Mouse (Mus musculus) embryonic facial prominence, embryonic 11.5 days (tissue): ENCODE results near the gene Secisbp2. TPM values are rescaled to one million over a fixed set of nuclear protein-coding genes. Genes with fewer than 3 reads are reported as not detected.

ENCODE experiments used
- ATAC-seq: fragments of 200-750 bp; cut with Nextera tagmentation; replicated peaks from 2 replicates; pipeline ENCODE4 v1.8.0; 2017; ENCODE audit warnings: low read depth; ENCODE audit not compliant: insufficient number of reproducible peaks, low FRiP score, low TSS enrichment
- DNase-seq: peaks from one replicate; pipeline ENCODE4 v3.0.0-alpha.2; 2015; ENCODE audit warnings: low spot score
- H3K27ac ChIP-seq: fragments of 300-500 bp; sonication (generic); replicated peaks from 2 replicates; pipeline ENCODE4 v1.5.1; 2014; ENCODE audit warnings: mild to moderate bottlenecking, low read depth, low read length, control low read depth
- H3K27me3 ChIP-seq: fragments of 300-500 bp; sonication (generic); 2 replicates; pipeline ENCODE4 v1.6.1; 2014; ENCODE audit warnings: mild to moderate bottlenecking, low read length, moderate library complexity, mixed read lengths; ENCODE audit not compliant: control insufficient read depth, insufficient read depth
- H3K36me3 ChIP-seq: fragments of 300-500 bp; sonication (generic); replicated peaks from 2 replicates; pipeline ENCODE4 v1.6.1; 2014; ENCODE audit warnings: low read depth, mild to moderate bottlenecking, low read length, moderate library complexity, mixed read lengths; ENCODE audit not compliant: control insufficient read depth, insufficient read depth
- H3K4me1 ChIP-seq: fragments of 300-500 bp; sonication (generic); 2 replicates; pipeline ENCODE4 v1.6.1; 2014; ENCODE audit warnings: low read length, mixed read lengths; ENCODE audit not compliant: control insufficient read depth, insufficient read depth
- H3K4me2 ChIP-seq: fragments of 300-500 bp; sonication (generic); 2 replicates; pipeline ENCODE4 v1.6.1; 2014; ENCODE audit warnings: low read depth, mild to moderate bottlenecking, control low read depth, low read length, moderate library complexity
- H3K4me3 ChIP-seq: fragments of 300-500 bp; sonication (generic); 2 replicates; pipeline ENCODE4 v1.5.1; 2014; ENCODE audit warnings: low read depth, low read length, control low read depth
- H3K9ac ChIP-seq: fragments of 300-500 bp; sonication (generic); replicated peaks from 2 replicates; pipeline ENCODE4 v1.6.1; 2014; ENCODE audit warnings: mild to moderate bottlenecking, control low read depth, low read length
- H3K9me3 ChIP-seq: fragments of 300-500 bp; sonication (generic); replicated peaks from 2 replicates; pipeline ENCODE4 v1.6.1; 2016; ENCODE audit warnings: mild to moderate bottlenecking, low read length, inconsistent platforms, mixed read lengths; ENCODE audit not compliant: control insufficient read depth
- WGBS: fragments of 180-500 bp; shearing (Covaris S2); extraction: QIAGEN DNeasy Blood & Tissue Kit; methylation state at CpG from one replicate; pipeline ENCODE4 v1.1.7; 2014; 5-methylcytosine and 5-hydroxymethylcytosine counted together
- polyA plus RNA-seq: library from polyadenylated mRNA; unstranded; fragments of >200 nt; fragmentation: Nextera tagmentation; extraction: Ambion mirVana; gene quantifications from 2 replicates; pipeline ENCODE4 v1.2.1, GENCODE M21; 2014

Secisbp2 gene
- polyA plus RNA-seq, 1 experiment from 2014 or later = 18.6 TPM

- ATAC-seq (no peak), DNase-seq (no peak)
- H3K4me3 ChIP-seq = no peak overlapping the region
- no peak overlapping the region for H3K4me2 ChIP-seq
- H3K27me3 ChIP-seq = no peaks in the 10 kb centered on the region
- H3K4me1 ChIP-seq = no peaks in the 10 kb centered on the region
- 90% methylated on average over 3 of the region's 3 CpGs for WGBS
- no peaks in the 10 kb centered on the region for H3K36me3 ChIP-seq
- no peak overlapping the region for H3K27ac ChIP-seq
- no peaks in the 10 kb centered on the region for H3K9me3 ChIP-seq
- H3K9ac ChIP-seq = no peak overlapping the region
Observed at GRCm38 (mm10) chr13:51719256-51719655, 67.8 kb downstream of the Secisbp2 start.

GRCm38 (mm10) chr13:51720556-51720955 lies 69.1 kb downstream of the Secisbp2 start:
- Histone ChIP-seq H3K36me3 (no peaks in the 10 kb centered on the region), H3K27me3 (no peaks in the 10 kb centered on the region), H3K27ac (no peak overlapping the region), H3K9ac (no peak overlapping the region), H3K4me2 (no peak overlapping the region), H3K9me3 (no peaks in the 10 kb centered on the region), H3K4me1 (no peaks in the 10 kb centered on the region), H3K4me3 (no peak overlapping the region)
- ATAC-seq (no peak), DNase-seq (no peak)
- WGBS = 81% methylated on average over 4 of the region's 4 CpGs

- H3K36me3 ChIP-seq = no peaks in the 10 kb centered on the region
- no peaks in the 10 kb centered on the region for H3K27me3 ChIP-seq
- no peak overlapping the region for H3K27ac ChIP-seq
- H3K4me1 ChIP-seq = peaks cover 4% of the 10 kb centered on the region
- no peak overlapping the region for H3K4me2 ChIP-seq
- 58% methylated on average over 5 of the region's 5 CpGs for WGBS
- no peak overlapping the region for H3K4me3 ChIP-seq
- no peaks in the 10 kb centered on the region for H3K9me3 ChIP-seq
- no peak for ATAC-seq
- DNase-seq = no peak
- no peak overlapping the region for H3K9ac ChIP-seq
Observed at GRCm38 (mm10) chr13:51723114-51723513, 71.6 kb downstream of the Secisbp2 start.

GRCm38 (mm10) chr13:51724566-51724965 lies 73.1 kb downstream of the Secisbp2 start:
- DNase-seq (no peak), ATAC-seq (no peak)
- Histone ChIP-seq H3K36me3 (no peaks in the 10 kb centered on the region), H3K4me1 (peaks cover 4% of the 10 kb centered on the region), H3K9me3 (no peaks in the 10 kb centered on the region), H3K4me3 (no peak overlapping the region), H3K27me3 (no peaks in the 10 kb centered on the region), H3K9ac (no peak overlapping the region), H3K4me2 (no peak overlapping the region), H3K27ac (no peak overlapping the region)
- WGBS = 77% methylated on average over 6 of the region's 6 CpGs

- H3K4me1 ChIP-seq = peaks cover 4% of the 10 kb centered on the region
- H3K4me3 ChIP-seq = no peak overlapping the region
- no peak overlapping the region for H3K4me2 ChIP-seq
- no peaks in the 10 kb centered on the region for H3K27me3 ChIP-seq
- H3K27ac ChIP-seq = no peak overlapping the region
- no peak for DNase-seq
- 81% methylated on average over 7 of the region's 7 CpGs for WGBS
- ATAC-seq = no peak
- no peaks in the 10 kb centered on the region for H3K36me3 ChIP-seq
- no peaks in the 10 kb centered on the region for H3K9me3 ChIP-seq
- H3K9ac ChIP-seq = no peak overlapping the region
Observed at GRCm38 (mm10) chr13:51725446-51725845, 73.9 kb downstream of the Secisbp2 start.

- H3K27me3 ChIP-seq = no peaks in the 10 kb centered on the region
- DNase-seq (peak; percentile 52), ATAC-seq (no peak)
- H3K4me2 ChIP-seq = no peak overlapping the region
- no peak overlapping the region for H3K4me3 ChIP-seq
- peaks cover 4% of the 10 kb centered on the region for H3K4me1 ChIP-seq
- no peak overlapping the region for H3K27ac ChIP-seq
- no peaks in the 10 kb centered on the region for H3K36me3 ChIP-seq
- WGBS = 38% methylated on average over 8 of the region's 8 CpGs
- no peaks in the 10 kb centered on the region for H3K9me3 ChIP-seq
- no peak overlapping the region for H3K9ac ChIP-seq
Observed at GRCm38 (mm10) chr13:51725926-51726574, 74.6 kb downstream of the Secisbp2 start.

GRCm38 (mm10) chr13:51727364-51727763 lies 75.9 kb downstream of the Secisbp2 start:
- H3K9me3 ChIP-seq = no peaks in the 10 kb centered on the region
- WGBS = 35% methylated on average over 6 of the region's 7 CpGs
- H3K36me3 ChIP-seq = no peaks in the 10 kb centered on the region
- DNase-seq (peak; percentile 20), ATAC-seq (no peak)
- no peak overlapping the region for H3K4me3 ChIP-seq
- H3K4me2 ChIP-seq = no peak overlapping the region
- peaks cover 4% of the 10 kb centered on the region for H3K4me1 ChIP-seq
- H3K27me3 ChIP-seq = no peaks in the 10 kb centered on the region
- no peak overlapping the region for H3K9ac ChIP-seq
- H3K27ac ChIP-seq = no peak overlapping the region

GRCm38 (mm10) chr13:51729887-51730361 lies 78.4 kb downstream of the Secisbp2 start:
- H3K4me1 ChIP-seq = peaks cover 4% of the 10 kb centered on the region
- no peak overlapping the region for H3K27ac ChIP-seq
- no peaks in the 10 kb centered on the region for H3K36me3 ChIP-seq
- 5% methylated on average over 4 of the region's 4 CpGs for WGBS
- H3K9me3 ChIP-seq = no peaks in the 10 kb centered on the region
- H3K4me3 ChIP-seq = no peak overlapping the region
- H3K9ac ChIP-seq = no peak overlapping the region
- H3K27me3 ChIP-seq = no peaks in the 10 kb centered on the region
- peak; percentile 76 for DNase-seq
- no peak for ATAC-seq
- H3K4me2 ChIP-seq = no peak overlapping the region
